Mouse (Mus musculus): ENCODE results near the gene Zfp830.

The Zfp830 gene

GRCm38 (mm10) chr11:82763742-82764437 lies at the start of gene Zfp830, which contains the start of gene Cct6b:
Gene Zfp830, plus strand, starts transcription at chr11:82764345.
Gene Cct6b, minus strand, starts transcription at chr11:82764321.
- DNase-seq (ENCODE audit: low read depth, low spot score) = peak; percentile 94

GRCm38 (mm10) chr11:82719294-82719693 lies 44.9 kb upstream of the Zfp830 start:
- no peak for DNase-seq (ENCODE audit: low read depth, low spot score)

GRCm38 (mm10) chr11:82726862-82727261 lies 37.3 kb upstream of the Zfp830 start:
- peak; percentile 5 for DNase-seq (ENCODE audit: low read depth, low spot score)

GRCm38 (mm10) chr11:82734227-82734626 lies 29.9 kb upstream of the Zfp830 start:
- peak; percentile 2 for DNase-seq (ENCODE audit: low read depth, low spot score)

- DNase-seq (ENCODE audit: low read depth, low spot score) = peak; percentile 34
These were observed 25.1 kb upstream of the Zfp830 start for GRCm38 (mm10) chr11:82739006-82739405.

GRCm38 (mm10) chr11:82746138-82746537 lies 18.0 kb upstream of the Zfp830 start:
- DNase-seq (ENCODE audit: low read depth, low spot score) = peak; percentile 58

- DNase-seq (ENCODE audit: low read depth, low spot score) = peak; percentile 23
These were observed 17.2 kb upstream of the Zfp830 start for GRCm38 (mm10) chr11:82746857-82747366.

- DNase-seq (ENCODE audit: low read depth, low spot score) = no peak
These were observed 11.6 kb upstream of the Zfp830 start for GRCm38 (mm10) chr11:82752349-82753115.

GRCm38 (mm10) chr11:82755919-82756318 lies 8.2 kb upstream of the Zfp830 start:
- no peak for DNase-seq (ENCODE audit: low read depth, low spot score)

- DNase-seq (ENCODE audit: low read depth, low spot score) = no peak
These were observed 1.8 kb upstream of the Zfp830 start for GRCm38 (mm10) chr11:82762286-82762829.

GRCm38 (mm10) chr11:82763261-82763660 lies 884 bp upstream of the Zfp830 start:
- DNase-seq (ENCODE audit: low read depth, low spot score) = no peak

- DNase-seq (ENCODE audit: low read depth, low spot score) = no peak
These were observed 336 bp downstream of the Zfp830 start for GRCm38 (mm10) chr11:82764438-82764924.

- peak; percentile 28 for DNase-seq (ENCODE audit: low read depth, low spot score)
These were observed 16.0 kb downstream of the Zfp830 start for GRCm38 (mm10) chr11:82780134-82780533.

GRCm38 (mm10) chr11:82780983-82781903 lies 17.1 kb downstream of the Zfp830 start, which contains the start of gene Lig3:
Gene Lig3, plus strand, starts transcription at chr11:82781108.
- DNase-seq (ENCODE audit: low read depth, low spot score) = peak; percentile 93

- DNase-seq (ENCODE audit: low read depth, low spot score) = no peak
These were observed 18.1 kb downstream of the Zfp830 start for GRCm38 (mm10) chr11:82782197-82782596.

GRCm38 (mm10) chr11:82783453-82783852 lies 19.3 kb downstream of the Zfp830 start:
- no peak for DNase-seq (ENCODE audit: low read depth, low spot score)

- peak; percentile 62 for DNase-seq (ENCODE audit: low read depth, low spot score)
These were observed 42.5 kb downstream of the Zfp830 start for GRCm38 (mm10) chr11:82806656-82807055.

GRCm38 (mm10) chr11:82807370-82807769 lies 43.2 kb downstream of the Zfp830 start:
- no peak for DNase-seq (ENCODE audit: low read depth, low spot score)

- no peak for DNase-seq (ENCODE audit: low read depth, low spot score)
These were observed 44.3 kb downstream of the Zfp830 start for GRCm38 (mm10) chr11:82808485-82808884.

Measured in 3T3-L1 (cell line).